Mouse (Mus musculus) brain, embryonic 18.5 days (tissue): ENCODE results near the gene Rffl.
A peak's percentile ranks its signal among the peaks of the same experiment; 100 is the strongest.
"Not testable (repeated sequence)": the region's sequence is repeated elsewhere in the genome, so short reads cannot be mapped to it uniquely, and the experiment has no call there.

Source experiments
- DNase-seq: peaks from one replicate; pipeline ENCODE4 v3.0.0-alpha.2; 2012; ENCODE audit warnings: low read depth, low spot score

Rffl gene

GRCm38 (mm10) chr11:82845415-82846078 is 25.5 kb downstream of the Rffl start:
- no peak for DNase-seq

DNA sequence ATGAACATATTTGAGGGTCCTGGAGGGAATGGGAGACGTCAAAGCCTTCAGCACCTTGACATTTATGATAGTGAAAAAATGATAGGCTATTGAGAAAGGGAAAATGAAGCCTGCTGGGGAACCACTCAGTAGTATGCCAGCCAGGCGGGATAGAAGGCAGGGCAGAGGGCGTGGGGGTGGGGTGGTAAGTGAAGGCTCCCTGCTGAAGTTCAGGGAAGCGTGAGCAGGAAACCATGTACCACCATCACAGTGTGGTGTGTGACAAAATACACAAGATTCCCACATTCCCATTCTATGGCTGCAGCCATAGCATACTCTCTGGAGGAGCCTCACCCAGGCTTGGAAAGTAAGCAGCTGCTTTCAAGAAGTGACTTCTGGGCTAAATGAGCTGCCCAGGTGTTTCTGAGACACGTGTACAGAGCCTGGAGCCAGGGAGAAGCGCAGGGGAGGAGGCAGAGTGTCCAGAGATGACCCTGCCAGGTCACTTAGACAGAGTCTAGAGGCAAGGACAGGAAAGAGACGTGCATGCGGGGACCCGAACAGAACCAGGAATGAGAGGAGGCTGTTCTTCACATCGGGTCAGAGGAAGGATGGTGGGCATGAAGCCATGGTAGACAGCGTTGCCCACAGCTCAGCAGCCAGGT is 26.1 kb downstream of the Rffl start:
- DNase-seq, result no peak

DNA sequence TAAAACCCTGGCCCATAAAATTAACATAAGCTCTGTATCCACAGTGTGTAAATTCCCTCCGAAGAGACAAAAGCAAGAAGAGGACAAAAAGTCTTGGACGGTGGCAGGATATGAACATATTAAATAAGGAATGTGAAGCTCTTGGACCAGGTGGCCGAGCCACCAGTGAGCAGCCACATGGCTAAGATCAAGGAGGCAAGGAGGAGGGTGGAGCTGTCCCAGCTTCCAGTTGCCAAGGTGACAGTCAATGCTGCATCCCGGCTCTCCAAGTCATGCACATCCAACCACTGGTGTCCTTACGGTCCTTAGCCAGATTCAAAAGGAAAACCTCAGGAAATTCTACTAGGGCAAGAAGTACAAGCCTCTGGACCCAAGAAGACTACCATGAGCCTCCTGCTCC is 32.5 kb downstream of the Rffl start:
- DNase-seq, result no peak

DNA sequence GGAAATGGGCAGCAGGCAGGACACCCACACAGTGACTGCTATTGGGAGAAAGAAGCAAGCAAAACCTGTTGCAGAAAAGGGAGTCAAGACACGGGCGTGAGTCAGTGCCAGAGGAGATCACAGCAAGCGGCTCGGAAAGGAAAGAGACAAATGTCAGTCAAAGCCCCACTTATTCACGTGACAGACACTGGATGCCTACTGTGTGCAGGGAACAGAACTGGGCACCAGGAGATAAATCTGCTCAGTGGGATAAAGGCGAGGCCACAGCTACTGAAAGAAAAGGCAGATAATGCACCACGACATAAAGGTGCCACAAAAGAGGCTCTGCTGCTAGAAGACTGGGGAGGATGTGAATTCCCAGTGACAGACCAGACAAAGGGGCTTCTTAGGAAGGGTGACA is 33.2 kb downstream of the Rffl start:
- no peak for DNase-seq

GRCm38 (mm10) chr11:82837192-82837591 is 33.8 kb downstream of the Rffl start:
- no peak for DNase-seq

GRCm38 (mm10) chr11:82835616-82836432 is 35.2 kb downstream of the Rffl start:
- no peak for DNase-seq

DNA sequence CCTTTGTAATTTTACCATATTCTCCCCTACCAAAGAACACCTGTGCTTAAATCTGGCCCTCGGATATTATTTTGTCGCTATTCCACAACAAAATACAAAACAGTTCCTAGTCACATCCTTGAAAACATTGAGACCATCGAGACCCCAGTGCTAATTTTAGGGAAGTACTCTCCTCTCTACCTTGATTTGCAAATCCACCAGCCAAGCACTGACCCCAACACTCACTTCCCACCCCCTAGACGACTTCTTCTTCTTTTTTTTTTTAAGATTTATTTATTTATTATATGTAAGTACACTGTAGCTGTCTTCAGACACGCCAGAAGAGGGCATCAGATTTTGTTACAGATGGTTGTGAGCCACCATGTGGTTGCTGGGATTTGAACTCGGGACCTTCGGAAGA is 36.7 kb downstream of the Rffl start:
- not testable (repeated sequence) for DNase-seq

DNA sequence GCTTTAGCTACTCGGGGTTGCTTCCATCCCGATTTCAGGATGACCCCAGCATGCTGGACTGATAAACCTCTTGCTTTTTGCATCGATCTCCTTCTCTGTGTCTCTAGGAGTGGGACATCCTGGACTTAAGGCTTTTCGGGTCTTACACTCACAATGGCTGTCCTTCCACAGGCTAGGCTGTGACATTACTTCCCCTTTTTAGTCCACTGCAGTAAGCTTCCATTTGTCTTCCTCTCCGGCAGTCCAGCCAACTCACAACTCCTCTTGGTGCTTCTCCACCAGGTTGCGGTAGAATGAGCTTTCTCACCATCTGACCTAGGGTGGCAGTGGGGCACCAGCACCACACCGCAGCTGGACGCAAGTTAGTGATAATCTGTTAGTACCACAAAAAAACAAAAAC is 37.1 kb downstream of the Rffl start:
- DNase-seq, result no peak

DNA sequence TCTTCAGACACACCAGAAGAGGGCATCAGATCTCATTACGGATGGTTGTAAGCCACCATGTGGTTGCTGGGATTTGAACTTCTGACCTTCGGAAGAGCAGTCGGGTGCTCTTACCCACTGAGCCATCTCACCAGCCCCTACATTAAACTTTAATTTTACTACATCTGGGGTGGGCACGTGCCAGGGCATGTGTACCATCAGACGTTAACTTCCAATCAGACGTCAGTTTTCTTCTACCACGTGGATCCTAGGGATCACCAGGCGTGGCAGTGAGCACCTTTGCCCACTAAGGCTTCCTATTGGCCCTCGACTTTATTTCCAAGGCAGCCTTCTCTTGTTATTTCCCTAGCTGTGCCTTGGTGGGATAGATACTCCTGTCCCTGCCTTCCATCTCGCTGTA is 38.6 kb downstream of the Rffl start:
- not testable (repeated sequence) for DNase-seq

- DNase-seq, result no peak
Observed at GRCm38 (mm10) chr11:82831008-82831893, 39.8 kb downstream of the Rffl start.

- no peak for DNase-seq
Observed at GRCm38 (mm10) chr11:82826818-82827217, 44.2 kb downstream of the Rffl start.

DNA sequence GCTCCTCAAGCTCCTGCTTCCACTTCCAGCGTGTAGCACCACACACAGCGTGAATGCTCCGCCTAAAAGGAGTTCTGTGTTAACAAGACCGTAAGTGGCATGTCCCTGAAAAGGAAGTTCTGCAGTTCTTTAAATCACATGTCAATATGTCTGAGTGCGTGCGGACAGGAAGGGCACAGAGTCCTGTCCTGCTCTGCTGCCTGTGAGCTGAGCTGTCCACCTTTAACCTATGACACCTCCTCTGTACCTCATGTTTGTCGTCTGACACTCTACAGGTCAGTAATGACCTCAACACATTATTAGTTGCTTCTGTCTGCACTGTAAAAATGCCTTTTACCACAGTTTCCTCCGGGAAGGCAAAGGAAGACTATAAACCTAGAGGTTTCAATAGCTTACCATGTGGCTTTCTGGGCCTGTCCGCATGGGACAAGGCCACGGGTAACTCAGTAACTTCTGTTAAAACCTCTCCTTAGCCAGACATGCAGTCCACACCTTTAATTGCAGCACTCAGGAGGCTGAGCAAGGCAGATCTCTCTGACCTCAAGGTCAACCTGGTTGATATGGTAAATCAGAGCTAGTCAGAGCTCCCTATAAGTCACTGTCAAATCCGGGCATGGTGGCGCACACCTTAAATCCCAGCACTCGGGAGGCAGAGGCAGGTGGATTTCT is 50.1 kb downstream of the Rffl start:
- no peak for DNase-seq

- DNase-seq, result no peak
Observed at GRCm38 (mm10) chr11:82819350-82819749, 51.7 kb downstream of the Rffl start.

DNA sequence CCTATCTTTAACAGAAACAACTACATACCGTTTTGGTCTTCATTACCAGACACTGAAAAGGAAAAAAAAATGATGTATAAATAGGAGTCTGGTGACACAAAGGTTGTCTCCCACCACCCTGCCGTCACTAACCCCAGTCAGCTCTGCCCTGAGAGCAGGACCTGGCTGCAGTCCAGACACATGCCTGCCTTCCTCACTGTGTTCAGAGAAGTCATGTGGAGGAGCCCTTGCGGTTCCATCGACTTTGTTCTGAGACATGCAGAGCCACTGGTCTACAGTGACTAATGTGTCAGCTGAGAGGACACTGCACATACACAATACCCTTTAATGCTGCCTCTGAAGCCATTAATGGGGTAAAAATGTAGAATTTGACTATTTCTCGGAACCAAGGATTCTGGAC is 62.5 kb downstream of the Rffl start:
- no peak for DNase-seq

DNA sequence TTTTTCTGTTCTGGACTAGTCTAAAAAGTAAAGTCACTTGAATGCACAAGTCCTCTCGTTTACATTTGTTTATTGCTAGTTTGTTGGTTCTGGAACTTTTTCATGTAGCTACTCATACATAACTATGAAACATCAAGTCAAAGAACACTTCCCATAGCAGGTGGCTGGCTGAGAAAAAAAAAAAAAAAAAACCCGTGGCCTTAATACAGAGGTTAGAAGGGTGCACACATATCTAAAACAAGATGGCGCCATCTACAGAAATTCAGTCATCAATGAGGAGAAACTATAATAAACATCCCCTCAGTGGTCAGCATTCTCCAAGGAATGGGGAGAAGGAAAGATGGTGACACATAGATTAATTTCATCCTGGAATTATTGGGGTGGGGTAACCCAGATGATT is 63.6 kb downstream of the Rffl start:
- no peak for DNase-seq

DNA sequence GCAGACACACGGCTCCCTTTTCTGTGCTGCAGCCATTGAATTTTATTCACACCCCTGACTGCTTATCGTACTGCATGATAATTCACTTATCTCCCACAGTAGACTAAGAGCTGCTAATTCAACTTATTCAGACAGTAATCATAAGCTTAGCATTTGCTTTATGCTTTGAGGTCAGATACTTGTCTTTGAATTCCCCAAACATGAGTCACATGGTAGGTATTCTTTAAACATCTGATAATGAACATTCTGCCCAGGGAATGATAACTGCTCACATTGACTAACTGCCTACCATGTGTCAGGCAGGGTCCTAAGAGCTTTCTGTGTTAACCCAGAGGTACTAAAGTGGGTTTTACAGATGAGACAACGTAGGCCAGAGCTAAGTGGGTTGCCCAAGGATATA is 64.4 kb downstream of the Rffl start:
- no peak for DNase-seq

- no peak for DNase-seq
Observed at GRCm38 (mm10) chr11:82783453-82783852, 87.6 kb downstream of the Rffl start.

GRCm38 (mm10) chr11:82782197-82782596 is 88.8 kb downstream of the Rffl start:
- DNase-seq, result no peak

DNA sequence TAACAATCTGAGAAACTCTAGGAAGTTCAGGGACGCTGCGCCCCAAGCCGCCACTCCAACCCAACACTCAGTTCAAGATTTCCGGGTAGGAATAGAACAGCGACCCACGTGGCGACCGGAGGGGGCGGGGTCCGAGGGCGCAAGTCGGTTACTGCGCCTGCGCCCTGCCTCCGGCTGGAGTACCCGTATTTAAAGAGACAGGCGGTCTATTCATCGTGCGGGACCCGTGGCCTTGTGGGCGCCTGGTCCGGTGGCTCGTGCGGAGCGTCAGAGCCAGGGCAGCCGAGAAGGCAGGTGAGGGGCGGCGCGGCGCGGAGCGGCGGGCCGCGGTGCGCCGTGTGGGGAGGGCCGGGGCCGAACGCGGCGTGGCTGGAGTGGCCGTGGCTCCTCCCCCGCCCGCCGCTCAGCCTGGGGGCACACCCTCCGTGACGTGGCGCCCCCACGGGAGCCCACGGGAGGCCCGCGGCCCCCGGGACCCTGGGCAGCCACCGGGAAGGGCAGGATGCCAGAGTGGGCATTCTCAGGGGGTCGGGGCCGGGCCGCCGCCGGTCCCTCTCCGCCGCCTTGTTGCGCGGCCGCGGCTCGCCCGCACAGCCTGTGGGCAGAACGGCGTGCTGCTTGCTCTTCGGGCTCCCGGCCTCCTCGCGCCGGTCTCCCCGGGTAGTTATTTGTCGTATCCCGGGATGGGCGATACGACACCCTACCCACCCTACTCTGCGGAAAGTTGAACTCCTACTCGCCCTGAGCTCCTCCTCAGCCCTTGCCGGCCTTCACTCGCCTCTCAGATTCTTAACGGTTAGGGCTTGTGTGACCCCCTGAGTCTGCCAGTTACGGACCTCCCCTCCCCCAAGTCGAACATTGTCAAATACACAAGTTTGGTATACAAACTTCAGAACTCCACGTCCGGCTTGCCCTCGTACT is 89.8 kb downstream of the Rffl start, which contains the start of gene Lig3:
TSS of gene Lig3 (plus strand) at position 126 of the 921 bp plus-strand sequence.
- DNase-seq, result peak; percentile 86

GRCm38 (mm10) chr11:82780134-82780533 is 90.9 kb downstream of the Rffl start:
- no peak for DNase-seq
